Mouse (Mus musculus) limb, embryonic 14.5 days (tissue): ENCODE measurements around the gene Rprd1b. TPM values are rescaled to one million over a fixed set of nuclear protein-coding genes. Genes with fewer than 3 reads are reported as not detected.

Source experiments
- ATAC-seq: fragments of 200-750 bp; cut with Nextera tagmentation; 2 replicates; pipeline ENCODE4 v1.8.0; 2017; ENCODE audit warnings: low read depth, moderate number of reproducible peaks, moderate TSS enrichment; ENCODE audit not compliant: low FRiP score
- DNase-seq: peaks from one replicate; pipeline ENCODE4 v3.0.0-alpha.2; 2015; ENCODE audit warnings: low spot score
- H3K27ac ChIP-seq: fragments of 300-500 bp; sonication (generic); replicated peaks from 2 replicates; pipeline ENCODE4 v1.5.1; 2014; ENCODE audit warnings: low read depth, mild to moderate bottlenecking, low read length, moderate library complexity, mixed read lengths
- H3K27me3 ChIP-seq: fragments of 300-500 bp; sonication (generic); 2 replicates; pipeline ENCODE4 v1.6.1; 2014; ENCODE audit warnings: low read length, mixed read lengths; ENCODE audit not compliant: control insufficient read depth, insufficient read depth
- H3K36me3 ChIP-seq: fragments of 300-500 bp; sonication (generic); 2 replicates; pipeline ENCODE4 v1.6.1; 2014; ENCODE audit warnings: mild to moderate bottlenecking, low read length, moderate library complexity, mixed read lengths; ENCODE audit not compliant: control insufficient read depth, insufficient read depth
- H3K4me1 ChIP-seq: fragments of 300-500 bp; sonication (generic); 2 replicates; pipeline ENCODE4 v1.6.1; 2014; ENCODE audit warnings: antibody characterized with exemption, low read length, mixed read lengths; ENCODE audit not compliant: control insufficient read depth, insufficient read depth
- H3K4me2 ChIP-seq: fragments of 300-500 bp; sonication (generic); replicated peaks from 2 replicates; pipeline ENCODE4 v1.6.1; 2014; ENCODE audit warnings: low read depth, mild to moderate bottlenecking, low read length, moderate library complexity; ENCODE audit not compliant: severe bottlenecking
- H3K4me3 ChIP-seq: fragments of 300-500 bp; sonication (generic); replicated peaks from 2 replicates; pipeline ENCODE4 v1.5.1; 2014; ENCODE audit warnings: low read length
- H3K9ac ChIP-seq: fragments of 300-500 bp; sonication (generic); 2 replicates; pipeline ENCODE4 v1.6.1; 2014; ENCODE audit warnings: mild to moderate bottlenecking, low read depth, low read length, moderate library complexity; ENCODE audit not compliant: severe bottlenecking
- H3K9me3 ChIP-seq: fragments of 300-500 bp; sonication (generic); 2 replicates; pipeline ENCODE4 v1.6.1; 2016; ENCODE audit warnings: low read length; ENCODE audit not compliant: control insufficient read depth
- POLR2A ChIP-seq: fragments of 200-500 bp; IDR thresholded peaks from 2 replicates; pipeline ENCODE4 v1.8.0; 2012; ENCODE audit warnings: inconsistent platforms, mild to moderate bottlenecking, moderate library complexity, borderline replicate concordance; ENCODE audit not compliant: insufficient read depth, insufficient read length; ENCODE audit errors: extremely low read depth
- WGBS: fragments of 180-500 bp; shearing (Covaris S2); extraction: QIAGEN DNeasy Blood & Tissue Kit; methylation state at CpG from one replicate; pipeline ENCODE4 v1.1.7; 2014; 5-methylcytosine and 5-hydroxymethylcytosine counted together
- polyA plus RNA-seq, 2 experiments: library from polyadenylated mRNA; depleted of rRNA in 1 of 2; stranded (reverse) in 1 of 2; unstranded in 1 of 2; fragments of >200 nt; fragmentation: Nextera tagmentation in 1 of 2; extraction: Ambion mirVana in 1 of 2; gene quantifications; 2 replicates each; pipeline versions ENCODE4 v1.2.1 to v1.2.3; 2012 to 2014

Gene Rprd1b
- polyA plus RNA-seq, 2 experiments = 30.6 to 37.1 TPM

- H3K27me3 ChIP-seq = no peaks in the 10 kb centered on the region
- H3K36me3 ChIP-seq = no peaks in the 10 kb centered on the region
- no peak overlapping the region for H3K9ac ChIP-seq
- DNase-seq (no peak), ATAC-seq (no peak)
- H3K27ac ChIP-seq = no peak overlapping the region
- H3K9me3 ChIP-seq = no peaks in the 10 kb centered on the region
- no peak overlapping the region for H3K4me3 ChIP-seq
- whole genome bisulfite sequencing = 69% methylated on average over 8 of the region's 8 CpGs
- no peaks in the 10 kb centered on the region for H3K4me1 ChIP-seq
- H3K4me2 ChIP-seq = no peak overlapping the region
- TF ChIP-seq POLR2A = no peak
These were observed 56.2 kb downstream of the Rprd1b start for GRCm38 (mm10) chr2:158084486-158084885.

DNA sequence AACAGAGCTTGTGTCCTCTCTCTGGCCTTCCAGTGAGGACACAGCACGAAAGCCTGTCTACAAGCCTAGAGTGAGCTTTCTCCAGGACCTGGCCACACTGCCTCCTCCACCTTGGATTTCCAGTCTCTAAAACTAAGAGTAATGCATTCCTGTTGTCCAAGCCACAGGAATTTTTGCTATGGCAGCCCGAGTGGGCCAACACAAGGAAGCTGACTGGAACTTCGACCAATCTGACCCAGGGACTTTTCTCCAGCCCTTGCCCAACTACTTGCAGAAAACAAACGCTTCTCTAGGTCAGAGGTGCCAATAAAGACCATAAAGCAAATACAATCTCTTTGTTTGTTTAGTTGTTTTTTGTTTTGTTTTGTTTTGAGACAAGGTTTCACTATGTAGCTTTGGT, 61.8 kb downstream of the Rprd1b start:
- no peak for TF ChIP-seq POLR2A

GRCm38 (mm10) chr2:158093345-158093744, 65.0 kb downstream of the Rprd1b start:
- ATAC-seq (no peak), DNase-seq (no peak)
- WGBS = 57% methylated on average over 5 of the region's 5 CpGs
- H3K4me1 ChIP-seq = peaks cover 5% of the 10 kb centered on the region; the same call in 1 of the 2 replicates
- no peak overlapping the region for H3K4me2 ChIP-seq
- no peaks in the 10 kb centered on the region for H3K36me3 ChIP-seq
- TF ChIP-seq POLR2A = no peak
- no peaks in the 10 kb centered on the region for H3K27me3 ChIP-seq
- no peak overlapping the region for H3K27ac ChIP-seq
- no peak overlapping the region for H3K4me3 ChIP-seq
- no peak overlapping the region for H3K9ac ChIP-seq
- H3K9me3 ChIP-seq = no peaks in the 10 kb centered on the region

More for the DNA sequence above, 61.8 kb downstream of the Rprd1b start:
- H3K4me1 ChIP-seq = peaks cover 5% of the 10 kb centered on the region; the same call in 1 of the 2 replicates
- no peaks in the 10 kb centered on the region for H3K27me3 ChIP-seq
- ATAC-seq (no peak), DNase-seq (no peak)
- no peak overlapping the region for H3K4me2 ChIP-seq
- no peak overlapping the region for H3K27ac ChIP-seq
- H3K4me3 ChIP-seq = no peak overlapping the region
- H3K36me3 ChIP-seq = no peaks in the 10 kb centered on the region
- no peak overlapping the region for H3K9ac ChIP-seq
- WGBS = 80% methylated on average over 4 of the region's 4 CpGs
- no peaks in the 10 kb centered on the region for H3K9me3 ChIP-seq

GRCm38 (mm10) chr2:158094300-158094699, 66.0 kb downstream of the Rprd1b start:
- no peak for TF ChIP-seq POLR2A
- no peak for DNase-seq
- Histone ChIP-seq H3K27me3 (no peaks in the 10 kb centered on the region), H3K9me3 (no peaks in the 10 kb centered on the region), H3K9ac (no peak overlapping the region), H3K27ac (no peak overlapping the region), H3K4me3 (no peak overlapping the region), H3K4me1 (peaks cover 5% of the 10 kb centered on the region; the same call in 1 of the 2 replicates), H3K36me3 (no peaks in the 10 kb centered on the region), H3K4me2 (no peak overlapping the region)
- no peak for ATAC-seq
- WGBS = 80% methylated on average over 7 of the region's 7 CpGs

DNA sequence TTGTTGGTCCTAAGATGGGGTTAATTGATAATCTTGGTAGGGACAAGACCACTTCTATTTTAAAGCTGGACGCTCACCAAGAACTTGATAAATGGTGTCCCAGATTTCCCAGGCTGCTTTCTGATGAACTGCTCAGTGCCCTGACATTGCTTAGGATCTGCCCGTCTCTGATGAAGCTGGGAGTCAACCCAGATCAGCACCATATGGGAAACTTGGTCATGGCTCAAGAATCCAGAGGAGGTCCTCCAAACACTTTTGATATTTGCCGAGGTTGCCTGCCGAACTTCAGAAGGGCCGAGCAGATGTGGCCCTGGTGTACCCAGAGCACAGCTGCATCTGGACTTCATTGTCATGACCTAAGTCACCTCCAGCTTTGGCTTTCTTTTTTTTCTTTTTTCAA, 66.5 kb downstream of the Rprd1b start:
- WGBS = 46% methylated on average over 5 of the region's 5 CpGs
- no peak for ATAC-seq
- H3K4me1 ChIP-seq = peaks cover 7% of the 10 kb centered on the region
- H3K9ac ChIP-seq = no peak overlapping the region
- H3K27me3 ChIP-seq = no peaks in the 10 kb centered on the region
- H3K9me3 ChIP-seq = no peaks in the 10 kb centered on the region
- H3K4me3 ChIP-seq = no peak overlapping the region
- no peaks in the 10 kb centered on the region for H3K36me3 ChIP-seq
- H3K4me2 ChIP-seq = no peak overlapping the region
- no peak overlapping the region for H3K27ac ChIP-seq
- peak; percentile 21 for DNase-seq
- TF ChIP-seq POLR2A = no peak

DNA sequence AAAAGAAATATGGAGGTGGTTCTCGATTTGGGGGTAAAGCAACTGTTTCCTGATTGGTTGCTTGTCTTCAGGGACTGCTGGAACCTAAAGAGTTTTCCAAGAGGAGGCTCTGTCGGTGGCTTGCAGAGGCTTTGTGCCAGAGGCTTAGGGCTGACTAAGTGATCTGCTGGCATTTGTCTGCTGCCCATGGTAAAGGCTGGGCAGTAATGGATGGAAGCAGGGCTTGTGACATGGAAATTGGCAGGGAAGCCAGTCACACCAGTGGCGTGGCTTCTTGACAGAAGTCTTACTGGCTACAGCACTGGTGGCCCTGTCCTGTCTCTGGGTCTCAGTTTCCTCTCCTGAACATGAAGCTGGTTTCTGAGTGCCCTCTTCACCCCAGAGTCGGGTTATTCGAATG, 68.8 kb downstream of the Rprd1b start:
- Histone ChIP-seq H3K4me1 (peaks cover 5% of the 10 kb centered on the region), H3K4me3 (no peak overlapping the region), H3K27me3 (no peaks in the 10 kb centered on the region), H3K9me3 (no peaks in the 10 kb centered on the region), H3K9ac (no peak overlapping the region), H3K36me3 (no peaks in the 10 kb centered on the region), H3K27ac (no peak overlapping the region), H3K4me2 (no peak overlapping the region)
- WGBS = 78% methylated on average over 5 of the region's 5 CpGs
- TF ChIP-seq POLR2A = no peak
- no peak for DNase-seq
- ATAC-seq = no peak
